Comparison of ENCODE assay signal across 9 mouse cellular contexts in genomic region chr7:121392740-121392993, GRCm38 (mm10). TPM values are rescaled to one million over a fixed set of nuclear protein-coding genes. Genes with fewer than 3 reads are reported as not detected.
A peak's percentile ranks its signal among the peaks of the same experiment; 100 is the strongest.
DNase-seq lines count a peak whose midpoint lies in the region; ATAC-seq and TF ChIP-seq lines count a peak whose summit lies in the region.
"Had no signal": no experiment of that assay in that cellular context is flagged by ENCODE, and none has a peak within 500 bp of the region (broad histone marks: within the 10 kb centered on the region; RNA-seq: fewer than 3 reads in every experiment).

No protein-coding gene starts in this region.

- under 1% methylated on average over 26 of the region's 28 CpGs for WGBS in heart, embryonic 15.5 days
- WGBS in forebrain, embryonic 13.5 days: 2% methylated on average over 27 of the region's 28 CpGs
- 2% methylated on average over 28 of the region's 28 CpGs for WGBS in limb, embryonic 15.5 days

- peaks cover 8% of the 10 kb centered on the region for H3K4me1 ChIP-seq in heart, embryonic 15.5 days (replicated peaks)
- H3K4me1 ChIP-seq in ES-E14 (ENCODE audit: control insufficient read depth in 2 of 2, insufficient read depth in 2 of 2, low read length in 2 of 2, poor library complexity in 1 of 2): no peaks in the 10 kb centered on the region; a peak in 1 of 4 replicates
- H3K4me1 ChIP-seq in forebrain, embryonic 13.5 days: peaks cover 15% of the 10 kb centered on the region
- H3K4me1 ChIP-seq in limb, embryonic 15.5 days: peaks cover 16% of the 10 kb centered on the region

- no peaks in the 10 kb centered on the region for H3K9me3 ChIP-seq in heart, embryonic 15.5 days (replicated peaks)
- H3K9me3 ChIP-seq in ES-E14 (ENCODE audit: control insufficient read depth, insufficient read depth, low read depth, low read length): no peaks in the 10 kb centered on the region
- H3K9me3 ChIP-seq in forebrain, embryonic 13.5 days (replicated peaks): no peaks in the 10 kb centered on the region
- H3K9me3 ChIP-seq in limb, embryonic 15.5 days: no peaks in the 10 kb centered on the region

- ATAC-seq in heart, embryonic 15.5 days (replicated peaks; ENCODE audit: insufficient number of reproducible peaks, insufficient read depth, low FRiP score, low read depth): no peak
- no peak; the same call in 1 of the 2 replicates for ATAC-seq in forebrain, embryonic 13.5 days
- ATAC-seq in limb, embryonic 15.5 days (ENCODE audit: insufficient number of reproducible peaks, low FRiP score, low TSS enrichment, low read depth): no peak

- H3K36me3 ChIP-seq in heart, embryonic 15.5 days: no peaks in the 10 kb centered on the region
- H3K36me3 ChIP-seq in ES-E14 (ENCODE audit: control insufficient read depth, insufficient read depth, low read length, poor library complexity, severe bottlenecking): no peaks in the 10 kb centered on the region
- no peaks in the 10 kb centered on the region for H3K36me3 ChIP-seq in forebrain, embryonic 13.5 days (ENCODE audit: poor library complexity, severe bottlenecking)
- no peaks in the 10 kb centered on the region for H3K36me3 ChIP-seq in limb, embryonic 15.5 days

- no peak for DNase-seq in heart, postnatal 10 days
- no peak for DNase-seq in ES-E14 (ENCODE audit: low read depth, low spot score)
- no peak for DNase-seq in cerebellum, postnatal 10 days
- DNase-seq in adrenal gland, postnatal 4 days (ENCODE audit: low spot score in 2 of 2): no peak
- no peak for DNase-seq in gastrocnemius, postnatal 10 days
- DNase-seq: lung, postnatal 14 days had no signal

- intact Hi-C loops in heart, postnatal 10 days (cut with DNase I): loop anchor here (5.0 kb wide), 1 partner anchor 170 kb away; no protein-coding TSS in a partner anchor

- no peak overlapping the region for H3K27ac ChIP-seq in heart, embryonic 15.5 days
- H3K27ac ChIP-seq in ES-E14 (ENCODE audit: insufficient read depth, low read depth, low read length, poor library complexity, severe bottlenecking): no peak overlapping the region
- H3K27ac ChIP-seq in forebrain, embryonic 13.5 days: no peak overlapping the region
- H3K27ac ChIP-seq in limb, embryonic 15.5 days: no peak overlapping the region

- peaks cover 62% of the 10 kb centered on the region for H3K27me3 ChIP-seq in heart, embryonic 15.5 days
- H3K27me3 ChIP-seq in forebrain, embryonic 13.5 days: peaks cover 75% of the 10 kb centered on the region
- peaks cover 60% of the 10 kb centered on the region for H3K27me3 ChIP-seq in limb, embryonic 15.5 days

- peak overlapping the region; percentile 45 for H3K4me2 ChIP-seq in heart, embryonic 15.5 days
- H3K4me2 ChIP-seq in forebrain, embryonic 13.5 days: peak overlapping the region; percentile 73
- peak overlapping the region; percentile 48 for H3K4me2 ChIP-seq in limb, embryonic 15.5 days

- H3K9ac ChIP-seq in heart, embryonic 15.5 days: no peak overlapping the region
- H3K9ac ChIP-seq in ES-E14 (ENCODE audit: insufficient read depth, low read depth, low read length, poor library complexity, severe bottlenecking): no peak overlapping the region
- H3K9ac ChIP-seq in forebrain, embryonic 13.5 days: peak overlapping the region; percentile 52
- H3K9ac ChIP-seq in limb, embryonic 15.5 days: no peak overlapping the region

- peak overlapping the region; percentile 24 for H3K4me3 ChIP-seq in heart, embryonic 15.5 days
- H3K4me3 ChIP-seq in ES-E14 (ENCODE audit: insufficient read depth in 1 of 2, low read depth in 1 of 2, low read length in 2 of 2, poor library complexity in 1 of 2, severe bottlenecking in 1 of 2): peak overlapping the region; percentile 56; a peak in 3 of 4 replicates
- peak overlapping the region; percentile 45 for H3K4me3 ChIP-seq in forebrain, embryonic 13.5 days
- peak overlapping the region; percentile 30 for H3K4me3 ChIP-seq in limb, embryonic 15.5 days

- in situ Hi-C loops in ES-E14 (cut with MboI; ENCODE audit: low sequenced_read_pairs in 2 of 2, unreplicated experiment in 2 of 2): no loop called here

TF ChIP-seq in ES-E14, 5 proteins besides CTCF, POLR2A, EP300 and RAD21:
- no peak for TF ChIP-seq CHD2 (IDR thresholded peaks at IDR 0.05; ENCODE audit: low read depth, low read length)
- TF ChIP-seq MAFK (IDR thresholded peaks at IDR 0.05; ENCODE audit: insufficient read depth, low read depth, low read length): no peak
- TF ChIP-seq ZC3H11A (IDR thresholded peaks at IDR 0.05; ENCODE audit: borderline replicate concordance, low read depth, low read length): no peak
TF ChIP-seq in ES-E14: peak in this region for 0.

RNA-seq across cellular contexts. Expression of gene Hs3st2, which starts 1.0 kb away (rescaled TPM):
- polyA plus RNA-seq in heart, embryonic 15.5 days (2015; fragmentation: Nextera tagmentation; extraction: Ambion mirVana): 0.44 and 0.48 TPM in 2 replicates
- not detected for total RNA-seq in heart, postnatal 10 days (2021)
- total RNA-seq in ES-E14 (2012; rRNA removed): not detected in 2 replicates
- 2.5 and 3.0 TPM in 2 replicates for polyA plus RNA-seq in forebrain, embryonic 13.5 days (2015; fragmentation: Nextera tagmentation; extraction: Ambion mirVana)
- 0.47 and 0.73 TPM in 2 replicates for polyA plus RNA-seq in limb, embryonic 15.5 days (2015; fragmentation: Nextera tagmentation; extraction: Ambion mirVana)
- 1 to 10 TPM in 1 of 2 experiments, under 1 TPM in 1; 0.78 to 1.2 TPM for total RNA-seq in adrenal gland, postnatal 4 days (2021)
- under 1 TPM in 1 of 2 experiments, not detected in 1; 0.11 TPM for total RNA-seq in gastrocnemius, postnatal 10 days (2021)
